Mouse (Mus musculus): Measurements from ENCODE around the gene Fxyd3.

Gene Fxyd3

DNA sequence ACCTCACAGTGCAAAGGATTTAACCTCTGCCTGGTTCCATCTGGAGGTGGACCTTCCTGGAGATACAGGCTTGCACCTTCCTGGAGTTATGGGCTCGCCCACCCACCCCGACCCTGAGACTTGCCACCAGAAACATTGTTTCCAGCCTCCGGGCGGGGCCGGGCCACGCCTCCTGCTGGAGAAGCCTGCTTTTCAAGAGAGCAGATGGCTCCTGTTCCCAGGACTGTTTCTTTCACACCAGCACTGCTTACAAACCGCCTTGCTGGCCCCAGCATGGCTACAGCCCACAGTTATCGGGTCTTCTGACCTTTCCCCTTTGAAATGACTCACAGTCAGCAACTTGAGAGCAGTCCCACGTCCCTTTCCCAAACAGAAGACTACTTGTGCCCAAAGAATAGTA, 4.2 kb downstream of the Fxyd3 start:
- DNase-seq (ENCODE audit: low spot score): no peak

DNA sequence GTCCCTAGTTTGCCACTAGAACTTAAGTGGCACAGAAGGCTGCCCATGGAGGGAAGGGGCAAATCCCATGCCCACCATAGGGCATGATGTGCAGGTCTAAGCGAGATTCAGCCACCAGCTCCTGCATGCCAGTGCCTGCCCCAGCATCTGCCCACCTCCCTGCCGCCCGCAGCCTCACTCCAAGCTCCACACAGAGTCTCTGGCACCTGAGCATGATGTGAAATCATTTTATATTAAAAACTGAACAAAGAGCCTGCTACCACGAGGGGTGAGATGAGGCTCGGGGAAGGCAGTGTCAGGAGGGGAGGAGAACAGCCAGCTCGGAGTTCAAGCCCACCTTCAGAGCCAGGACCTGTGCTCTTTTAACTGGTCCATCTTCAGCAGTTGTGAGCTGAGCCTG, 6.2 kb downstream of the Fxyd3 start:
- DNase-seq (ENCODE audit: low spot score): no peak

DNA sequence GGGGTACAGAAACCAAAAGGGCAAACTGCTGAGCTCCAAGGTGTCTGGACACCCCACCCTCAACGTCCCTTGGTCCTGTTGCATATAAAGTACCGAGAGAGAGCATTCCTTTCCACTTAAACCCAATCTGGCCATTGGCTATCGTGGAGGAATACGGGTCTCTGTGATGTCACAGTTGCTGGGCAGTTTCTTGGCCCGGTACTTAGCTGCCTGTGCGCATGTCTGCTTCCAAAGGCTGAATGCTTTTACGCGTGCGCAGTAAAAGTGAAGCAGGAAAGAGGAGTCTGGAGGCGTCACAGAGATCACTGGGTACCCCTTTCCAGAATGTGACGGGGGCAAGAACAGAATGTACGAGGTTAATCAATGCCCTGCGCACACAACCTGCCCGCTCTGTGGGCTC, 7.0 kb downstream of the Fxyd3 start:
- DNase-seq (ENCODE audit: low spot score): no peak

DNA sequence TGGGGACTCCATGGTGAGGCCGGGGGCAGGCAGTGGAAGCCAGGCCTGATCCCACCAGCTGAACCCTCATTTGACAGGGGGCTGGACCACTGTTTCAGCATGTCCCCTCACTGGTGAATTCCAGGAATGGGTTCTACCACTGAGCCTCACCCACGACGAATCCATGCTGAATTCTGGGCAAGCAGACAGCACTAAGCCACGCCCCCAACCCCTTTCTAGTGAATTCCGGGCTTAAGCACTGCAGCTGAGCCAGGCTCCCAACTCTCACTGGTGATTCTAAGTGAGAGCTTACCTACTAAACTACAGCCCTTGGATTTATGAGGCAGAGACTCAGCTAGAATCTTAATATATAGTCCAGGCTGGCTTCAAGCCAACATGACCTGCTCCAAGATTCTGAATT, 8.7 kb downstream of the Fxyd3 start:
- no peak for DNase-seq (ENCODE audit: low spot score)

DNA sequence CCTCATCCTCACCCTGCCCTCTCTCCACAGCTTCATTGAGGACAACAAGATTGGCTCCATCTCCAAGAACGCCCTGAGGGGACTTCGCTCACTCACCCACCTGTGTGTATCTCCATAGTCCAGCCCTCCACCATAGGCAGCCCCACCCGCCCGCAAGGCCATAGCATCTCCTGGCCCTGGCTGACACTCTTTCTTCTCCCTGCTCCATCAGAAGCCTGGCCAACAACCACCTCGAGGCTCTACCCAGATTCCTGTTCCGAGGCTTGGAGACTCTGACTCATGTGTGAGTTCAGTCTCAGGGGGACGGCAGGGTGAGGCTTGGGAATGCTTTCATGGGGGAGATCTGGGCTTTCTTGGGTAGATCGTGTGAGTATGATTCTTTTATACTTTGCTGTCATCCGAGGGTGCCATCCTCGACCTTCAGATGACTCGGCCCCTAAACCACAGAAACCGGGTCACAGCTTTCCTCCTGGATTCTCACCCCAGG, 13.4 kb downstream of the Fxyd3 start:
- no peak for DNase-seq (ENCODE audit: low spot score)

DNA sequence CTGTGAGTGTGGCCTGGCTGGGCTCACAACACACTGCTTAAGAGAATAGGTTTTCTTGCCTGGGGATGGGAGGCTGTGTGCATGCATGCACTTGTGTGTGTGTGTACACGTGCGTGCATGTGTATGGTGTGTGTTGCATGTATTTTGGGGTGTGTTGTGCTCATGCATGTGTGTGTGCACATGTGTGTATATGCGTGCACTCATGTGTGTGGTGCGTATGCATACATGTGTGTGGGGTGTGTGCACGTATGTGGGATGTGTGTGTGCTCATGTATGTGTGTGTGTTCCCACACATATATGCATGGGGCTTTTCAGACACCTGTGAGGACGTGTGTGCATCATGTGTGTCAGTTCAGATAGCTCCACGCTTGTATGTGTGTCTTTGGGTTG, 15.9 kb downstream of the Fxyd3 start:
- DNase-seq (ENCODE audit: low spot score): no peak

DNA sequence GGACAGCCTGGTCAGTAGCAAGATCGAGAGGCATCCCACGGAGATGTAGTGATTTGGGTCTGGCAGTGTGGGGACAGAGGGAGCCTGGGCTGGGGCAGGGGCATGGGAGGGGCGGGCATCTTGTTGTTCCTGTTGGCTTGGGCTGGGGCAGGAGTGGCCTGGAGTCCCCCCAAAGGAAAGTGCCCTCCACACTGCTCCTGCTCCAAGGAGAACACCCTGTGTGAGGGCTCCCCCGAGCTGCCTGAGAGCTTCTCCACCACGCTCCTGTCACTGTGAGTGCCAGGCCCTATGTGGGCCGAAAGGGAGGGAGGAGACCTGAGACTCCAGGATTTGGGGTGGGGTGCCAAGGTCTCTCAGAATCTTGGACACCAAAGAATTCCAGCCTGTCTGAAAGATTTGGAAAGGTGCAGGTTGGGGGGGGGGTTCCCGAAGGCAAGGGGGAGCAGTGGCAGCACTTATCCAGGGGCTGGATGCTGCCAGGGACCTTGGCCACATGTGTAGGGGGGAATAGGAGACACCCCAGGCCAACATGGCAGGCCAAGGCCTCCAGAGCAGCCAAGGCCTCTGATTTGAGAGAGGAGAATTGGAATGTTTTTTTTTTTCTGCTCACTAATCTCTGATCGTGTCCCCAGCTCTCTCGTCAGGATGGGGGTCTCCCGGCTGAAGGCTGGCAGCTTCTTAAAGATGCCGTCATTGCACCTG, 16.4 kb downstream of the Fxyd3 start:
- no peak for DNase-seq (ENCODE audit: low spot score)

DNA sequence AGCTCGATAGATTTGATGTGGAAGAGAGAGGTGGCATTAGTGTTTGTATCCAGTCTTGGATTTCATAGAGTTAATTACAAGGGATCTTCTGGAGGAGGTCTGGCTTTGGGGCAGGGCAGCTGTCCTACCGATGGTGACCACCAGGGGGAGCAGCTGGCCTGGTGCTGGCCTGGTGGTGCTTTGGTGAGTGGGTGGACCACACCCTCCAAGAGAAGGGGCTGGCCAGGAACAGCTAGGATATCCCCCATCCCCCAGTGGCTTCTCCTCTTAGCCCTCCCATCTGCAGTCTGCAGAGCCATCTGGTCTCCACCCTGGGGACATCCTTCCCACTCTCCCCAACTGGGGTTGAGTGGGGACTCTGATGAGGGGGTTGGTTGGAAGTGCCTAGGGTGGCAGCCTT, 17.4 kb downstream of the Fxyd3 start, which contains the start of gene Lgi4:
Lgi4 (plus strand) TSS at position 235 of the 400 bp plus-strand sequence.
- DNase-seq (ENCODE audit: low spot score): peak; percentile 86

DNA sequence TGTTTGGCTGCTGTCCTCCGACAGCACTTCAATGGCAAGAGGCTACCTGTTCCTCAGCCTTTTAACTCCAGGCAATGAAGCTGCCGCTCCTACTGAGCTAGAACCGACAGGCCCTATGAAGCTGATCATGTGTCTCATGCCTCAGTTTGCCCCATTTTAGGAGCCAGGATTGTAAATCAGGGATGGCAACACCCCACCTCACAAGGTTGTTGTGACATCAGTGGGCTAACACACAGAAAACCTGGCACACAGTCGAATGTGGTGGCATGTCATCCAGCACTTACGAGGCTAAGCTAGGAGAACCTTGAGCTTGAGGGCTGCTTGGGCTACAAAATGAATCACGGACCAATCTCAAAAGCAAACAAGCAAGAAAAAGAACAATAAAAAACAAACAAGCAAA, 18.3 kb downstream of the Fxyd3 start:
- DNase-seq (ENCODE audit: low spot score): no peak

DNA sequence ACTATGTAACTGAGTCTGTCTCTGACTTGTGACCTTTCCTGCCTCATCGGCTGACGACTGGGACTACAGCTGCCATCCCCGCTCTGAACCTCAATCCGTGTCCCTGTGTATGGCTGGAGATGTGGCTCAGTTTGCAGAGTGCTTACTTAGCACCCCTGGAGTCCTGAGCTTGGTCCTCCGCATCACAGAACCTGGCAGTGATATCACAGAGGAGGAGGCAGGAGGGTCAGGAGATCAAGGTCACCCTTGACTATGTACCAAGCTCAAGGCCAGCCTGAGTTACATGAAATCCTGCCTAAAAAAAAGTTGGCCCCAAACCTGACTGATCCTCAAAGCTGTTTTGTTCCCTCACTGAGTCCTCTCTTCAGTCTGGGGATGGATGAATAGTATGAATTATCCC, 18.8 kb downstream of the Fxyd3 start:
- DNase-seq (ENCODE audit: low spot score): no peak

DNA sequence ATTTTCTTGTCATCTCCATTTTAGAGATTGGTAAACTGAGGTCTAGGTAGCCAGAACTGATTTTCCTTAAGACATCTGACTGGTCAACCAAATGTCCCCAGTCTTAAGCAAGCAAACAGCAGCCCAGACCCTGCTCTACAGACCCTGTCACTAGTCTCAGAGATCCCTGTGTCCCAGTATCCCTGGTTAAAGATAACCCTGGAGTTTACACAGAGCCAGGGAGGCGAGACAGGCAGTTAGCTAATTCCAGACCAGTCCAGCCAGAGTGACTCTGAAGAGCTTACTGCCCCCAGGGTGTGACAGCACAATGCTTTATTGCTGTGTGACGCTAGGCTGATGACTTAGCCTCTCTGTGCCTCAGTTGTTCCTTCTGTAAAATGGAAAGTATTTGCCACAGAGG, 19.4 kb downstream of the Fxyd3 start, which contains the start of gene Fxyd1:
Fxyd1 (minus strand) TSS at position 129 of the 400 bp plus-strand sequence.
- no peak for DNase-seq (ENCODE audit: low spot score)

DNA sequence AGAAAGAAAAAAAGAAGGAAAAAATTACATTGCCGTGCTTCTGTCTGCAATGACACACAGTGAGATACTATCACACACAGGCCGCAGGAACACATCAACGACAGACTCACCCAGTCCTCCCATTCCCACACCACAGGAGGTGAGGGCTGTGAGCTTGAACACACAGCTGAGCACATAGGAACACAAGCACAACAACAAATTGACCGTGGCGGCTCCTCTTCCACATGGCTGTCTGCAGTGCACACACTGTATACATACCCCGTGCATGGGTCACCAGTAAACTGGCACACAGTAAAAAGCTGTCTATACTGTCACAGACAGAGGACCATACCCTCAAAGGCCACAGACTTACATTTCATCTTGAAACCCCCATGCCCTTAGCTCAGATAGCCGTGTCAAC, 20.1 kb downstream of the Fxyd3 start:
- DNase-seq (ENCODE audit: low spot score): no peak

DNA sequence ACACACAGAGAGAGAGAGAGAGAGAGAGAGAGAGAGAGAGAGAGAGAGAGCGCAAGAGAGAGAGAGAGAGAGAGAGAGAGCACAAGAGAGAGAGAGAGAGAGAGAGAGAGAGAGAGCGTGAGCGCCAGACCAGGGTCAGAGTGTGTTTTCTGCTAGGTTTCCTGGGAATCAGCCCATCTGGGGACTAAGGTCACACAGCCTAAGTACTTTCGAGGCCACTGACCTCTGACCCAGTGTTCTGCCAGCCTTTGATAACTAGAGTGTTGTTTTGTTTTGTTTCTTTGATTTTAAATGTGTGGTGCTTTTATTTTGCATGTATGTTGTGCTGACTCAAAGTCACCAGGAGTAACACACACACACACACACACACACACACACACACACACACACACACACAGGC, 20.6 kb downstream of the Fxyd3 start:
- peak; percentile 54 for DNase-seq (ENCODE audit: low spot score)

DNA sequence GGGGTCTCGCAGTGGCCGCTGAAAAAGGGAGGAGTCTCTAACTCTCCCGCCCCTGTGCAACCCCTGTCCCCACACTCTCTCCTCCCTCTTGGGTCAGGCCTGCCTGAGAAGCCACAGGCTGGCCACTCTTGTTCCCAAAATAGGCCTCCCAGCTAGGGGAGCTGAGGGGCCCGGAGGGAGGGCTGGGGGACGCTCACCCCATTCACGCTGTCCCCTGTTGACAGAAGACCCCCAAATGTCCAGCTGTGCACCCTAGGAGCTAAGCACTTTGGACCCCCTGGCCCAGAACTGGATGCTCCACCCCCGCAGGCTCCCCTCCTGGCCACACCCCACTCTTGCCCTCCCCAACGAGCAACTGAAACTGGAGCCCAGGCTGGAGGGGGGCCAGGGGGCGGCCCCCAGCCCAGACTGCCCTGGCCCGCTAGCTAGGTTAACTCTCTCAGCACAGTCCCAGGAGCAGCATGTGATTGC, 21.1 kb downstream of the Fxyd3 start:
- no peak for DNase-seq (ENCODE audit: low spot score)

DNA sequence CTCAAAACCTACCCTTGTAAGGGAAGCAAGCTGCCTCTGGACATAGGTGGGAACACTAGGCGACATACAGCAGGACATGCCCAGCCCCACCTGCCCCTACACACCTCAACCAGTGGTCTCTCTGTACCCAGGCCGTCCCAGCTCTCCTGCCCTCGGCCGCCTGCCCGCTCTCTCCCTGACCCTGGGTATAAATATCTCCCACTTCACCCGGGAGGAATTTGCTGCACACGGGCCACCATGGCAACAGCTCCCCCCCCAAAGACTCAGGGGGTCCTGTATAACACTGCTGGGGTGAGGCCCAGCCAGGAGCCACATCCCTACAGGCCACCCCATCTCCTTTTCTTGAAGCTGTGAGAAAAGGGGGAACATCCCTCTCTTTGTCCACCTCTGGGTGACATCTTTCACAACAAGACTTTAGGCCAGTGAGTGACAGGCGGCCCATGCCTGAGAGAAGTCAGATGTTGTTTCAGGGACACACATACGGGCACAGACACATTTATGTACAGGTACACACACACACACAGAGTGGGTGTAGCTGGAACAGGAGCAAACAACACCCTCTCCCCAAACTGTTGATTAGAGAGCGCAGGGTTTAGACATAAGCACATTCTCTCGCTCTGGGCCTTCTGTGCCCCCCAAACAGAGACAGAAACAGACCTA, 21.7 kb downstream of the Fxyd3 start:
- DNase-seq (ENCODE audit: low spot score): no peak

DNA sequence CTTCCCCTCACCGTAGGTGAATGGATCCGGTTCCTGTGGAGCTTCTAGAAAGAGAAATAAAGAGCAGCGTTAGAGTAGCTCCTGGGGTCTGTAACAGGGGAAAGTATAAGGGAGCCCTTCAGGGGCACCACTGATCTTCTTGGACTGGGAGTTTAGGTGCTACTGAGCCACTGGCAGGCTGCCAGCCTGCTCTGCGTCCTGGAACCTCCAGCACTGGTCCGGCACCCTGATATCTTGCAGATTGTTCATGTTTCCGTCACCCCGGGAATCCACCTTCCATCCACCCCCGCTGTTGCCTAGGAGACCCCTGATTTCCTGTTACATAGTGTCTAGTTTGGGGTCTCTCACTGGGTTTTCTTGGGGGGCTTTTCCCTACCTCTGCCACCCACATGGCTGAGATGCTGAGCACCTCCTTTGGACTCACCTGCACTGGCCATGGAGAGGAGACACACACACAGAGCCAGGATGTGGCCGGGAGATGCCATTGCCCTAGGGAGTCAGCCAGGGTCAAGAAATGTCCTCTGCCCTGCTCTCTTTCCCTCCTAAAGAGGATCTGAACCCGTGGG, 22.5 kb downstream of the Fxyd3 start:
- no peak for DNase-seq (ENCODE audit: low spot score)

DNA sequence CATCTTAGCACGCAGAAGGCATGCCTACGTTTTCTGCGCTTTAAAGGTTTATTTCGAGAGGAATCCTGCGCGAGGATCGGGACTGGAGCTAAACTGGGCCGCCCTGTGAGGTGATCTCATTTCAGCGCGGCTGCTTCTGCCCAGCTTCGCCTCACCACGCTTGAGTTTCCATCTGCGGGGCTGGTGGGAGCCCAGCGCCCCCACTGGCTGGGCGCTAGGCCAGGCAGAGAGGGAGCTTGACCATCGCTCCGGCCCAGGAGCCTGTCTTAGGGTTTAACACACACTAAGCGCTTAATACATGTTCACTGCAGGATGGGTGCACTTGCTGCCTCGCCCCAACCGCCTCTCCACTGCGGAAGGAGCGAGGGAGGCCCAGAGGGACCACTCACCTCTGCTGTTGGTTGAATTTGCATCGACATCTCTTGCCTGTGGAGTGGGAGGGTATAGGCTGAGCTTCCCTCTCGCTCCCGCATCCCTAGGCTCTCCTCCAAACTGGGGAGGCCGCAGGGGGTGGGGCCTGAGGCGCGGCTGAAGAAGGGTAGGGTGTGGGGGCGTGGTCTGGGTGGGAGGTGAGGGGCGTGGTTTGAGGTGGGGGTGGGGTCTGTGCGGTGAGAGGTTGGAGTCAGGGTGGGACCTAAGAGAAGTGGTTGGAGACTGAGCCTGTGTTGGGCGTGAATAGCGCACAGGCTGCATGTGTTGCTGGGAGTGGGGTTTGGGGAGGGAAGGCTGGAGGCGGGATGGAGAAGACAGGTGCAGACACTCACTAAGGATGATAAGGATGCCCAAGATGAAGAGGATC, 23.7 kb downstream of the Fxyd3 start:
- DNase-seq (ENCODE audit: low spot score): peak; percentile 36

DNA sequence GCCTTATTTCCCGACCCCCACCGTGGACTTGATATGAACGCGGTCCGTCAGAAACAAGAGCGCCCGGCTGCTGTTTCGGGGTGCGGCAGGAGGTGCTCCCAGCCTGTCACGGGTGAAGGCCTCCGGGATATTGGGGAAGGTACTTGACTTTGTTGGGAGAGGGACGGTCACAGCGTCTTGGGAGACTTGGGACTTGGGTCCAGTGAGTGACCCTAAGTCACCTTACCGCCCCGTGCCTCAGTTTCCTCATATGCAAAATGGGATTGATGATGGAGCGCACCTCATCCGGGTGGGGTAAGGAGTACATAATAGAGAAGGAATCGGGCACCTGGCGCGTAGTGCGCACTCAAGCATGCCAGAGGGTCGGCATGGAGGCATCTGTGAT, 24.3 kb downstream of the Fxyd3 start:
- DNase-seq (ENCODE audit: low spot score): no peak

DNA sequence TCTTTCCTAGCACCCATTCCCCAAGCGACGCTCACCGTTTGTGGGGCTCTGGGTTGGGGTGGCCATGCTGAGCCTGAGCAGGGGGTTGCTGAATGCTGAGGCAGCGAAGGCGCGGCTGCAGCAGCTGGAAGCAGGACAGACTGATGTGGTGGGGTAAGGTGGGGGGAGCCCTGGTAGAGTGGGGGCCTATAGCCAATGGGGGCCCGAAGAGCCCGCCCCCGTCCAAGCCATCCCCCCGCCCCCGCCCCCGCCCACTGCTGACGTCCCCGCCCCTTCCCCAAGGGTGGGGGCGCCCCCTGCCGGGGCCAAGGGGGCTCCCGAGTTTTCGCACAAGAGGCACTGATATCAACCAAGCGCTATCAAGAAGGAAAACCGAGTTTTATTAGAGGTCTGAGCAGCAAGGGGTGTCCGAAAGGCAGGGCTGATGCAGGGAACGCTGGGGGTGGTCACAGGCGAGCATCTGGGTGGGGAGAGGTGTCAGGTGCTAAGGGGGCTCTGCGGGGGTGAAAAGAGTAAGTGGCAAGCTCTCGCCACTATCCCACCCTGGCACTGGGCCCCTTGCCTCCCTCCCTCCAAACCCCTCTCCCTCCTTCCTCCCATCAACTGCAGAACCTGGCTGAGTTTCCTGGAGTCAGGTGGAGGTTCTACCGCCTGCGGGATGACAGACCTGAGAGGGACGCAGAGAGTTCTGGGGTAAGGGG, 25.0 kb downstream of the Fxyd3 start, which contains the start of gene Fxyd7:
Fxyd7 (minus strand) TSS at position 147 of the 701 bp plus-strand sequence.
- DNase-seq (ENCODE audit: low spot score): no peak

DNA sequence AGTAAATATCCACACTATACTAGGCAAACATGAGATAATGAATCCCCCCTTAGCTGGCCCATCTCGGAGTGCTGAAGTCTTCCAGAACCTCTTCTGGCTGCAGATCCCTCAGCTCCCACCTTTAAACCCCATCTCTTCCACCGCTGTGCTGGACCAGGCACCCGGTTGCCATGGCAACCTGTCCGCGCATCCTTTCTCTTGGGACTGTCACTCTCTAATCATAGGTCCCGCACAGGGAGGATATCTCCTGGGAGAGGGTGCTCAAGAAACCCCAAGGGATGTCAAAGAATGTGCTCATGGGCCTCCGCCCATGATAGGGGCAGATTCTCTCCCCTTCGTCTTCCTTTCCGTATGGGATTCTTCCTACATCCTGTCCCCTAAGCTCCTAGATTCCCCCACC, 25.6 kb downstream of the Fxyd3 start:
- no peak for DNase-seq (ENCODE audit: low spot score)

DNA sequence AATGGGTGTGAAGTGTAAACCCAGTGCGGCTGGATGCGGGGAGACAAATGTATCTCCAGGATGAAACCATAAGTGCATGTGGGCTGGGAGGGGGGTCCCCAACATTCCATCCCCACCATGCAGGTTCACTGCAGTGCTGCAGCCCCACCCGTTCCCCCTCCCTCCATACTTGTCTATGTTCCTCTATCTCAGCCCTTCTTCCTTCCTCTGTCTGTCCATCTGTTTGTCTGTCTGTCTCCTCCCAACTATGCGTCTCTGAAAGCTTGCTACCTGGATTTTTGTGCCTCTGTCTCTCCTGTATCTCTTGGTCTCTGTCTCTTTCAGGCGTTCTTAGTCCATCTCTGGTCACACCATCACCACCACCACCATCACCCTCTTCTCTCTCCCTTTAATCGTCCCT, 26.0 kb downstream of the Fxyd3 start:
- no peak for DNase-seq (ENCODE audit: low spot score)

DNA sequence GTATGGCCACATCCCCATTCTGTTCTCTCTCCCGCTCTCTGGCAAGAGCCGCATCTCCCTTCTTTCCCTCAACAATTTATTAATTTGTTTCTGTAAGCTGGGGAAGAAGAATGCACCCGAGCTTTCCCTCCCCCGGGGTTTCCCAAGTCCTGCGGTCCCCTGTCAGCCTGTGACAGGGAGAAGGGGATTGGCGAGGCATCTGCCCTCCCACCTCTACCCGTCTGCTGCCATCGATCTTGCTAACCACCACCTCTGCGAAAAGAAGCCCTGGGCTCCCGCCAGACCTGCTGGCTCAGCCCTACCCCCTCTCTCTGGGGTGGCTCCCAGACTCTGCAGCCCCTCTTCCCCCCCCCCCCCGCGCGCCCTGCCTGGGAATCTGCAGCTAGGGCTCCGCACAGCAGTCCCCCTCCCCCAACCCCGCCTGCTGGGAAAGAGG, 26.6 kb downstream of the Fxyd3 start:
- no peak for DNase-seq (ENCODE audit: low spot score)
